Mouse (Mus musculus) testis, postnatal 10 days (tissue): Measurements from ENCODE around the gene Tescl.

Experiments
- DNase-seq: peaks from one replicate; pipeline ENCODE4 v3.0.0; 2021; ENCODE audit warnings: low spot score

Tescl gene

DNA sequence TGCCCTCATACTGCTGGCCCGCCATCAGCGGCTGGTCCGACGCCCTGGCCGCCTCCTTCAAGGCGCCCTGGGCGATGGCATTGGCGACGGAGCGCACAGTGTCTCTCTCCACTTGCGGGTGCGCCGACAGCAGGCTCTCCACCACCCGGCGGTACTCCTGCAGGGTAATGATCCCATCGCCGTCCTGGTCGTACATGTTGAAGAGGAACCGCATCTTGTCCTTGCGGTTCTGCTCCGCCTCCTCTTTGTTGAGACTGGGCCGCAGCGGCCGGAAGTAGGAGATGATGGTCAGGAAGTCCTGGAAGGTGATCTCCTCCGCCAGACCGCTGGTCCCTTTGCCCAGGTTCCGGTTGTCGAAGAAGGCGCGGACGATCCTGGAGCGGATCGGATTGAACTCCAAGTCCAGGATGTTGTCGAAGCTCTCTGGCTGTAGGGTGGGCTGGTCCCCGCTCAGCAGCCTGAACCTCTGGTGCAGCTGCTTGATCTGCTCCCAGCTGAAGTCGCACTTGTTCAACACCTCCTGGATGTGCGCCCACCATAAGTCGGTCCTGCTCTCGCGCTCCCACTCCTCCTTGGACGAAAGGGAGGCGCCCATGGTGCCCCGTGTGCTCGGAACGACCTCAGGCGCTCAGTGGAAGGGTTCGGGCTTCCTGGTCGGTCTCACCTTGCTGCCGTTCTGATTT lies at the start of gene Tescl:
Gene Tescl (minus strand): TSS at position 633 of the 683 bp plus-strand sequence.
- DNase-seq, result peak; percentile 55

DNA sequence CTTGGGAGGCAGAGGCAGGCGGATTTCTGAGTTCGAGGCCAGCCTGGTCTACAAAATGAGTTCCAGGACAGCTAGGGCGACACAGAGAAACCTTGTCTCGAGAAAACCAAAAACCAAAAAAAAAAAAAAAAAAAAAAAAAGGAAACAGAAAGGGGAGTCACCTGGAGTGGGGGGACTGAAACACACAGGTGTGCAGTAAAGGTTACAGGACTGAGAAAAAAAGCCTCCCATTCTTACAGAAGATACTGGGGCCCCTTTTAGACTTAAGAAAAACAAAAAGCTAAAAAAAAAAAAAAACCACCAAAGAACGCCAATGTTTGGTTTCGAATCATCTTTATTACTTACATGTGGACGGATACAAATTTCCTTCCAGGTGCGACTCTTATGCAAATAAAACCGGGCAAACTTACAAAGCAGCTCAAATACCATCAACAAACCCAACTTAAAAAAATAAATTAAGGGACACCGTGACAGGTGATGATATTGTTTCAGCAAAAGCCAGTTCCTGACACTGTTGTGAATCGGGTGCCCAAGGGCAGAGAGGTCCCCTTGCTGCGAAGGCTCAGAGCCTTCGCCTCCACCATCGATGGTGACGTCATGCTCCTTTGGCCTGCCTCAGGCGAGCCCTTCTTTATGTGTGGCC lies 49.1 kb upstream of the Tescl start:
- no peak for DNase-seq

DNA sequence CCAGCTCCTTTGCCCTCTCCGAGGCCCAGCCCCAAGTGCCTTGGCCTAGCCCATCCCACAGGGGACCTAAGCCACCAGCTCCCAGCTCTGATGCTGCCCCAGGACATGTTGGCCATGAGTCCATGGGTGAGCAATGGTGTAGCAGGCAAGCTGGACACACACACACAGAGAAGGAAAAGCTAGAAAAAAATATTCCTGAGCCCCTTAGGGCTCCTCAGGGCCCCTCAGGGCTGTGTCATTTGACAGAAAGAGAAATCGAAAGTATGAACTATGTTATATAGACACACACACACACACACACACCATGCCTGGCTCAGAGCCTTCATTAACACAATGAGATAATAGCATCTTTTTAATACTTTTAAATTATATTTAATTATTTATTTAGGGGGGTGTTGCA lies 46.6 kb upstream of the Tescl start:
- DNase-seq, result no peak

DNA sequence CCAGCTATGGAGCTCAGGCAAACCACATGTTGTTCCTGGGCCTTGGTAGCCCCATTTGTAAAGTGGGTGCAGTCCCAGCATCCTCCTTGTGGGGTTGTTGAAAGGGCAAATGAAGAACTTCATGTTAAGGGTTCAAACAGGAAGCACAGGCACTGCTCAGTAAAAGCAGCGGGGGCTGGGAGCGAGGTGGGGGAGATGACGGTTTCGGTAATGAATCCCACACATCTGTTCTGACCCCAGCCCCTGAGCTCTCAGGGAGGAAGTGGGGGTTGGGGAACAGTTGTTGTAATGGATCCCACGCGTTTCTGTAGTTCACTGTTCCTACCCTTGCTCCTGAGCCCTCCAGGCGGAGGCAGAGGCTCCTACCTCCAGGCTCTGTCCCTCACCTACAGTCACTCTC lies 46.2 kb upstream of the Tescl start:
- DNase-seq, result no peak

DNA sequence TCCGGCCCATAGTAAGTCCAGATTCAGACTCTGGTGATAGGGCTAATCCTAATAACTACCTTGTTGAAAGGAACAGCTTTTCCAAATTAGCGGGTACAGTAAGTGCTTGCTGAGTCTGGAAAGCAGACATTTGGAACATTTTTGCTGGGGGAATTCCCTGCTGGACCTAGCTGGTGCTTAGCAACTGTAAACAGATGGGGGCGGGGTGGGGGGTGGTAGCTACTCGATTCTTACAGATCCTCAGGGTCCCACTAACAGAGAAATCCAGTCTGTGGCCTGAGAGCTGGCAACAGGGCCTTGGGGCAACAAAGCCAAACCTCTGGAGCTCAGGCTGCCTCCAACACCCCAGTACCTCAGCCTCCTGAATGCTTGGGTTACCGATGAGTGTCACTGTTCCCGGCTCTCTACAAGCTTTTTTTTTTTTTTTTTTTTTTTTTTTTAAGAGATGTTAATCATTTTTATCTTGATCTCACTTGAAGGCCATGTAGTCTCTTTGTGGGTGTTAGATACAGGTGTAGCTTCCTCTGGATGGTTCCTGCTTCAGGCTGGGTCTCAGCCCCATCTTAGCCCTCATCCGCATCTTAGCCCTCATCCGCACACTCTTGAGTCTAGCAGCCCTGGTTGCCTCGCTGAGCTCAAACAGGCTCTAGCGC lies 44.4 kb upstream of the Tescl start:
- DNase-seq, result no peak

DNA sequence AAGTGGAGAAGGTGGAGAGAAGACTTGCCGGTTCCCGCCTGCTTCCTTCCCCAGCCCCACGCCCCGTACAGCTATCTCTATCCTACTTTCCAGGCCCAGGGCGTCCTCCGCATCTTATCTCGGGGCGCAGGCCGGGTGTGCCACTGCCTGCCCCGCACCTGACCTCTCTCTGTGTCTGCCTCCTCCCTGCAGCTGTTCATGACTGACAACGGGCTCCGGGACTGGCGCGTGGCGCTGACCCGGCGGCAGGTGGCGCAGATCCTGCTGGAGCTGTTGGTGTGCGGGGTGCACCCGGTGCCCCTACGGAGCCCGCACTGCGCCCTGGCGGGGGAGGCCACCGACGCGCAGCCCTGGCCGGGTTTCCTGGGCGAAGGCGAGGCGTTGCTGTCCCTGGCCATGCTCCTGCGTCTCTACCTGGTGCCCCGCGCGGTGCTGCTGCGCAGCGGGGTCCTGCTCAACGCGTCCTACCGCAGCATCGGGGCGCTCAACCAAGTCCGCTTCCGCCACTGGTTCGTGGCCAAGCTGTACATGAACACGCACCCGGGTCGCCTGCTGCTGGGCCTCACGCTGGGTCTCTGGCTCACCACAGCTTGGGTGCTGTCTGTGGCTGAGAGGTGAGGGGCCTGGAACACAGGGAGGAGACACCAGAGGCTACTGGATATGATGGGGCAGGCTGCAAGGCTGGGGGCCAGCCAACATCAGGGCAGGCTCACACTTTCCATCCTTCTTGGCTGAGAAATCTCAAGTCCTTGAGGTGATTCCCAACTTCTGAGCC lies 43.5 kb upstream of the Tescl start:
- DNase-seq, result peak; percentile 72

DNA sequence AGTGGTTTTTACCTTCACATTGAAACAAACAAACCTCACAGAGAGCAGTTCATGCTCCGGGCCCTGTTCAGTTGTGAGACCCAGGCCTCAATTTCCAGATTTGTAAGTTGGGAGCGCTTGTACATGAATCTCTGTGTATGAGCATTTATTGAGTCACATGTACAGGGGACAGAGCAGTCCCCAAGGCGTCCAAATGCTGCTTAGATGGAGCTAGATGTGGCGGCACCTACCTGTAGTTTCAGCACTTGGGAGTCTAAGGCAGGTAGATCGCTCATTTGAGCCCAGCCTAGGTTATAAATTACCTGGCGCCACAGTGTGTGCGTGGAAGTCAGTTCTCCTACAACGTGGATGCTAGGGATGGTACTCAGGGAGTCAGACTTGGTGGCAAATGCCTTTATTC lies 42.7 kb upstream of the Tescl start:
- DNase-seq, result no peak

DNA sequence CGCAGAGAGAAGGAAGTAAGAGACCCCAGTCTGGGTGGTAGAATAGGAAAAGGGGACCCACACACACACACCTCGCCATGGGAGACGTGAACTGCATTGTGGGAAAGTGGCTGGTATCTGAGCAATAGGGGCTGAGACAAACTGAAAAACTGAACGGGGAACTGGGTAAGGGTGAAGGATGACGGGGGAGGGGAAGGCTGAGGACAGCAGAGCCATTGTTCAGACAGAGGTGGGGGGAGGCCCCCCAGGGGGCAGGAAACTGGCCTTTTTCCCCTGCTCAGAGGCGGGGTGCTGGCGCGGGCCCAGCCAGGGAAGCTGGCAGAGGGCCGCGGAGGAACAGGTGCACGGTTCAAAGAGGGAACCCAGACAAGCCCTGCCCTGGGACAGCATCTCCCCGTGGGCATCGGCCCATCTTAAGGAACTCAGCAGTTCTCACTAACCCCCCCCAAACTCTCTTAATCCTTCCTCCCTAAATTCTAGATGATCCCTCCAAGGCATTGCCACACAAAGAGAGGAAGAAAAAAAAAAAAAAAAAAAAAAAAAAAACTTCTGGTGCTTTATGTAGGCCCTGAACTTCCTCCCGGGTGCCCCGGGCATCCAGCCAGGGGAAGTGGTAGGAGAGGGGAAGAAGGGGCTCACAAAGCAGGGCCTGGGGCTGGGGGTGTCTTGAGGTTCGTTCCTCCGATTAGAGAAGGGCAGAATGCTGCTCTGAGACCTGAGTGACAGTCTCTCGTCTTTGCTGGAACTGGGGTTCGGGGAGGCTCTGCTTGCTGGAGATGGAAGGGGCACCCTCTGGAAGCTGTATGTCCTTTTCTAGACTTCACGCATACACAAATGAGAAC lies 40.0 kb upstream of the Tescl start:
- peak; percentile 57 for DNase-seq

DNA sequence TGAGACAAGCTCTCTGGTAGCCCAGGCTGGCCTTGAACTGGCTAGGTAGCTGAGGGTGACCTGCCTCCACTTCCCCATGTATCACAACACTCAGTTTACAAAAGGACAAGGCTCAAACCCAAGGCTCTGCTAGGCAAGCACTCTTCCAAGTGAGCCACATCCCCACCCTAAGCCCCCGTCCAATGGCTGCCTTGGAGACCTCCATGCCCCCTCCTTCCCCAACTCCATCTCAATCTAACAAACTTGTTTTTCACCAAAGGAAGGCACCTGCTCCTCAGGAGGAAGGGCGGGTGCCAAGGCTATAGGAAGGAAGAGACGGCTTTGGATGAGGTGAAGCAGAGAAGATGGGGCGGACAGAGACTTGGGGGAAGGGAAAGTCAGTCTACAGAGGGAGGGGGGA lies 39.0 kb upstream of the Tescl start:
- no peak for DNase-seq

DNA sequence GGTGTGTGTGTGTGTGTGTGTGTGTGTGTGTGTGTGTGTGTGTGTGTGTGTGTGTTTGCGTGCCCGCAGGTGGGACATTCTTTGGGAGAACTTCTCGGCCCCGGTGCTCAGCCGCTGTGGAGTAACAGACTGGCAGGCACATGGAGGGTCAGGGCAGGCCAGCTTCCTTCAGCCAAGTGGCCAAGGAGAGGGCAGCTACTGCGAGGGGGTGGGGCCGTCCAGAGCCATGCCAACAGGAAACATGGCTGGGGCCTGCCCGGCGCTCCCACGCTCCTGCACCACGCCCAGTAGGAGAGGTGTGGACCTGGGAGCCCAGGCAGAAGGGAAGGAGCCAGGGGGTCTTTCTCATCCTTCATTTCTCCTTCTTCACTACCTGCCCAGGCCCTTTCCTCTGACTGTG lies 38.6 kb upstream of the Tescl start:
- DNase-seq, result no peak

DNA sequence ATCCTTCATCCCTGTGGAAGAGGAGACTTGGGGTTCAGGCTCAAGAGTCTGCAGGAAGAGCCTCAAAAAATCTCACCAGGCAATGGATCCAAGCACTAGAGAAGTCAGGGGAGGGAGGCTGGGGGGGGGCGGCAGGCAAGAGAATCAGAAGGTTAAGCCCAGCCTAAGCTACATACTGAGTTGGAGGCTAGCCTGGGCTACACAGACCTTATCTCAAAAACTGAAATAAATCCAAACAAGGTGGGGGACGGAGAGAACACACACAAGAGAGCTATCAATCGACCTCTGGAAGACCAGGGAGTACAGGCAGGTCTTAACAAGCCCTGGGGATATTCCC lies 38.0 kb upstream of the Tescl start:
- no peak for DNase-seq

DNA sequence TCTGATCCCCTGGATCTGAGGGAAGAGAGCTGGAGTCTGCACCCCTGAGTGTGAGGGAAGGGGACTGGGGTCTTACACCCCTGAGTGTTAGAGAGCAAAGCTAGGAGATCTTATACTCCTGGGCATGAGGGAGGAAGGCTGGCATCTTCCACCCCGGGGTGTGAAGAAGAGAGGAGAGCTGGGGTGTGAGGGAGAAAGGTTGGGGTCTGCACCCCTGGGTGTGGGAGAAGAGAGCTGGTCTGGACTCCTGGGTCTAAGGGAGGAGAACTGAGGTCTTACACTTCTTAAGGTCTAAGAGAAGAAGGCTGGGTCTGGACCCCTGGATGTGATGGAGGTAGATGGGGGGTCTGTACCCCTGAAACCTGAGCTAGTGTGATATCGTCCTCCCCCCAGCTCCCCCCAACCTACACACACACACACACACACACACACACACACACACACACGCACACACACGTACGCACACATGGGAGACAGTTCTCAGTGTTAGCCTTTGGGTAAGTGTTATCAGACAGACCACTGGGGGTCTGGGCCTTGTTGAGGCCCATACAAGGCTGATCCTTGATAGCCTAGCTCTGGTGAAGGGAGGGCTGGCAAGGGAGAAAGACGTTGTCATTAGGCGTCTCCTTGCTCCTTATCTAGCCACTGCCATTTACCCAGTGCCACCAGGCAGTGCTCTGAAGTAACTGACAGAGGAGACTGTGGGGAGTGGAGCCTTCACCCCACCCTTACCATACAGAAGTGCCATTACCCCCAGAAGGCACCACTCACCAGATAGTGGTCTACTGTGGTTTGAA lies 37.5 kb upstream of the Tescl start:
- no peak for DNase-seq

DNA sequence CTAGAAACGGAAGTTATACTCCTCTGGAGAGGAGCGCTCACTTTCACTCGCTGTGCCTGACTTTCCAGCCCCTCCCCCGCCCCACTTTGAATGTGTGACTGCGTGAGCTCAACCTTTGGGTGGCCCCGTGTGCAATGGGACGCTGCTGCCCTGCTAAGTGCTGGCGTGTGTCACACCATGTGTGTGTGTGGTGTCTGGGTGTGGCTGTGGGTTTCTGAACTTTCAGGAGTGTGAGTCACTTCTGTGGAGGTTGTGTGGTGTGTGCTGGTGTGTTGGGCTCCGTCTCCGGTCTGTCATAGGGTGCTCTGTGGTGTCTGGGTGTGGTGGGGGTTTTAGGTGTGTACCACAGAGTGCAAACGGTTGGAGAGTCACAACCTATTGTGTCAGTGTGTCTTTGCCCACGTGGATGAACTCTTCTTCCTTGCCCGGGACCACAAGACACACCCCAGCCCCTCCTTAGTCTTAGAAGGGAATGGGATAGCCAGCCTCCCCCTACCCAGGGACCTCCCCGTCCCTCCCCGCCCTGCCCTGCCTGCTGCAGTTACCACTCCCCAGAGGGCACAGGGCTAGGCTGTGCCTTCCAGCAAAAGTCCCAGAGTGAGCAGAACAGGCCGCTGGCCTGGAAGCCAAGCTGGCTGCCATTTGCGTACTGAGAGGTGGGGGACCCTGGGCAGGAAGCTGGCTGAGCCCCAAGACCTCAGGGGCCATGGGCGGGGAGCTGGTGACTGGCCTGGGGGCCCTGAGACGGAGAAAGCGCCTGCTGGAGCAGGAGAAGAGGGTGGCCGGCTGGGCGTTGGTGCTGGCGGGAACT lies 36.2 kb upstream of the Tescl start, which contains the start of gene Kcnn4:
Gene Kcnn4 (plus strand): TSS at position 533 of the 811 bp plus-strand sequence.
- DNase-seq, result no peak

DNA sequence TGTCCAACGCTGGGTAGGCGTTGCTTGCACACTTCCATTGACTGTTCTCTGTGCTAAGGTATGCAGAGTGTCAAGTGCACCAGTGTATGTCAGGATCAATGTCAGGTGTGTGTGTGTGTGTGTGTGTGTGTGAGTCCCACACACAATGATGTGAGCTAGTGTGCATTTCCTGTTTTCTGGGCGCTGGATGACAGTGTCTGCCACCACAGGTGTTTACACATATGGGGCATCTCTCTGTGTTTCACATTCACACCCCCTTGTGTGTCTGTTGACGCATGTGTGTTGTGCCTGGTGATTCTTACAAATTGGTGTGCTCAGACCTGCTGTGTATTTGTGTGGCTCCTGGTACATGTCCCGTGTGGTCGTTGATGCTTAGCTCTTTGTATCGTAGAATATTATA lies 35.2 kb upstream of the Tescl start:
- DNase-seq, result no peak

DNA sequence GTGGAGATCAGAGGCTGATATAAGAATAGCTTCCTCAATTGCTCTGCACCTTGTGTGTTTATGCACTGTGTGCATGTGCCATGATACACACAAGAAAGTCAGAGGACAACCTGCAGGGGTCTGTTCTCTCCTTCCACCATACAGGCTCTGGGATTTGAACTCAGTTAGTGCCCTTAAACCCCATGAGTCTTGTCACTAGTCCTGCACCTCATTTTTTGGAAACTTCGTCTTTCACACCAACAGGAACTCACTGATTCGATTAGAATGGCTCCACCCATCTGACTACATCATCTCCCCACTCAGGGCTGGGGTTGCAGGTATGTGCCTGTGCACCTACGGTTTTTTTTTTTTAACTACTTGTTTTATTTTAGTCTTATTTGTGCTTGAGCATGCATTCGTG lies 34.5 kb upstream of the Tescl start:
- no peak for DNase-seq

DNA sequence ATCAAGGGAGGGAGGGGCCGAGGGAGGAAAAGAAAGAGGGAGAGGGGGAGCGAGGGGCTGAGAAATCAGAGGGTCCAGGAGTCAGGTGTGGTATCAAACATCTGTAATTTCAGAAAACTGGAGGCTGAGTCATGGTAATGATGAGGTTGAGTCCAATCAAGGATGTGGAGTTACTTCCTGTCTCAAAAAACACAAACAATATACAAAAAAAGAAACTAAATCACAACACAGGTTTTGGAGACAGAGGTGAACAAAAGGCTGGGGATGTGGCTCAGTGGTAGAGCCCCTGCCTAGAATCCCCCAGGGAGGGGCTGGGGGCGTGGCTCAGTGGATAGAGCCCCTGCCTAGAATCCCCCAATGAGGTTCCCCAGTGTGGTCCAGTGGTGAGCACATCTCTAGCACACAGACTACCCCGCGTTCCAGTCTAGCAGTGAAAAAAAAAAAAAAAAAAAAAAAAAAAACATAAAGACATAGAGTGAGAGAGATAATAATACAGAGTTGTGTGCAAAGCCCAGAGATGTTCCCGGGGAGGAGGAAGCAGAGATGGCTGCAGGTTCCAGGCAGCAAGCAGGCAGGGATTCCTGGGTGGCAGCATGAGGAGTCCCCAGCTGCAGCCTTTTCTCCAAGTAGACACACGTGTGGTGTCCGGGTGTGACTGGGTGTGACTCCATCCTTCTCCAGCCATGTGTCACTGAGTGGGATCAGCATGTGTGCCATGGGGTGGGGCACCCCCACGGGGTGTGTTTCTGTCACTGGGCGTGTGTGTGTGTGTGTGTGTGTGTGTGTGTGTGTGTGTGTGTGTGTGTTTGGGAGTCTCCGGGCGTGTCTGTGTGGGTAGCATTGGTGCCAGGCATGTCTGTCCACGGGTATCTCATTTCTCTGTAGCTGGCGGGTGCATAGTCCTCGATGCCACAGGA lies 33.2 kb upstream of the Tescl start:
- DNase-seq, result no peak

DNA sequence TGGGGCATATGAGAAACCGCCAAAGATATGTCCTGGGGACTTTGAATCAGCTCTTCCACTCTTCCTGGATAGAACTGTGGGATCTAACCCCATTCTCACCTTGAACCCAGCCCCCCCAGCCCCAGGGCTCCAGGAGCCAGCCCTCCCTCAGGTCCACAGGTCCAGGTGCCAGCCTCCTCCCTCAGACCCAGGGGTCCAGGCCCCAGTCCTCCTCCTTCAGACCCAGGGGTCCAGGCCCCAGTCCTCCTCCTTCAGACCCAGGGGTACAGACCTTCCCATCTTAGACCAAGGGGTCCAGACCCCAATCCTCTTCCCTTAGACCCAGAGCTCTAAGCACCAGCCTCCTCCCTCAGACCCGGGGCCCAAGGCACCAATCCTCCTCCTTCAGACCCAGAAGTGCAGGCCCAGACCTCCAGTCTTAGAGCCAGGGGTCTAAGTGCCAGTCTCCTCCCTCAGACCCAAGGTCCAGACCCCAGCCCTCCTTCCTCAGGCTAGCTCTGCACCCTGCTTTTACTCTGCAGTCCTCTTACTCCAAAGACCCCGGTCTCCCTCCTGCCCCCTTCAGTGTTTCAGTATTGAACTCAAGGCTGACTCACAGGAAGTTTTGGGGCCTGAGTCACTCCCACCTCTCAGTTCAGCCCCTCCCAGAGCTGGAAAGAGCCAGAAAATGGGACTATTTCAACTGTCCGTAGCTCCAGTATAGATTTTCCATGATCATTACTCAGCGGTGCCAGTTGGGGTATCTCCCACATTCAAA lies 31.7 kb upstream of the Tescl start:
- DNase-seq, result no peak

DNA sequence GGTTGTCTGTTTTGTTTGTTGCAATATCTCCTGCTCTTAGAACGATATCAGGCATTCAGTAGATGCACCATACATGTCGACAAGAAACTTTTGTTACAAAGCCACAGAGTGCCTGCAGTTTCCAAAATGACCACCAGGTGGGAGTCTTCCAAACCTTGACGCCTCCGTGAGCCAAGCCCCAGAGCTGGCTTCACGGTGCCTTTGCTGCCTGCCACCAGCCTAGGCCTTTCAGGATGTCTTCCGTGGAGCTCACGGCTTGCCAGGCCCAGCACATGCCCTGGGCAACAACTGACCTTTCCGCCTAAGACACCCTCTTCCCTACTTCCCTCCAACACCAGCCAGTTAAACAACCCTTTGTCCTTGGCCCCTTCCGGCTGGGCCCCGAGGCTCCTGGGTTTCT lies 31.1 kb upstream of the Tescl start:
- DNase-seq, result peak; percentile 92
